Mouse (Mus musculus) ES-Bruce4 (cell line): ENCODE measurements at regions not wholly inside any gene's neighbourhood (a gene's known extent, or its start where the extent isn't known, plus 50 kb on each side); places are given as distances from the start of the nearest gene placed in this dataset.

Experiments used
- H3K27ac ChIP-seq: 2 replicates; pipeline ENCODE4 v1.5.1; 2012; ENCODE audit warnings: low read length, inconsistent platforms; ENCODE audit not compliant: insufficient read depth
- H3K27me3 ChIP-seq: 2 replicates; pipeline ENCODE4 v1.6.1; 2012; ENCODE audit warnings: mild to moderate bottlenecking, low read length, inconsistent platforms; ENCODE audit not compliant: control insufficient read depth, poor library complexity, insufficient read depth, severe bottlenecking
- H3K36me3 ChIP-seq: 2 replicates; pipeline ENCODE4 v1.6.1; 2012; ENCODE audit warnings: inconsistent platforms, mild to moderate bottlenecking, low read length, moderate library complexity; ENCODE audit not compliant: control insufficient read depth, poor library complexity, insufficient read depth, severe bottlenecking
- H3K4me1 ChIP-seq: one replicate; pipeline ENCODE4 v1.8.1; 2011; ENCODE audit warnings: low read length; ENCODE audit not compliant: control insufficient read depth, insufficient read depth
- H3K4me3 ChIP-seq: 2 replicates; pipeline ENCODE4 v1.5.1; 2011; ENCODE audit warnings: low read depth, mild to moderate bottlenecking, low read length
- H3K9ac ChIP-seq: 2 replicates; pipeline ENCODE4 v1.6.1; 2012; ENCODE audit warnings: low read depth, mild to moderate bottlenecking, inconsistent platforms; ENCODE audit not compliant: poor library complexity, severe bottlenecking
- H3K9me3 ChIP-seq: replicated peaks from 2 replicates; pipeline ENCODE4 v1.6.1; 2012; ENCODE audit warnings: mild to moderate bottlenecking, low read length, inconsistent platforms; ENCODE audit not compliant: control insufficient read depth, poor library complexity, insufficient read depth, severe bottlenecking
- CTCF ChIP-seq: IDR thresholded peaks from one replicate; pipeline ENCODE4 v1.8.1; 2011; ENCODE audit warnings: low read depth, low read length
- EP300 ChIP-seq: IDR thresholded peaks from 2 replicates; pipeline ENCODE4 v1.6.1; 2011; ENCODE audit warnings: low read depth, low read length; ENCODE audit not compliant: insufficient read depth
- POLR2A ChIP-seq: IDR thresholded peaks from one replicate; pipeline ENCODE4 v1.8.1; 2011; ENCODE audit warnings: low read length; ENCODE audit not compliant: insufficient read depth

GRCm38 (mm10) chr10:98781888-98782351 is 132.3 kb upstream of the Atp2b1 start:
- H3K4me3 ChIP-seq: no peak overlapping the region
- no peak overlapping the region for H3K27ac ChIP-seq
- TF ChIP-seq CTCF (no peak), EP300 (no peak), POLR2A (no peak)

GRCm38 (mm10) chr10:98785411-98785810 is 128.8 kb upstream of the Atp2b1 start:
- Histone ChIP-seq H3K9me3 (peaks cover 5% of the 10 kb centered on the region), H3K4me1 (no peaks in the 10 kb centered on the region)
- TF ChIP-seq POLR2A: no peak
- TF ChIP-seq CTCF: no peak
- no peak for TF ChIP-seq EP300

More at GRCm38 (mm10) chr10:98781888-98782351, 132.3 kb upstream of the Atp2b1 start:
- no peaks in the 10 kb centered on the region for H3K4me1 ChIP-seq
- no peaks in the 10 kb centered on the region for H3K36me3 ChIP-seq
- peaks cover 5% of the 10 kb centered on the region for H3K9me3 ChIP-seq
- no peak overlapping the region for H3K9ac ChIP-seq
- H3K27me3 ChIP-seq: no peaks in the 10 kb centered on the region

GRCm38 (mm10) chr10:98786089-98786488 is 128.1 kb upstream of the Atp2b1 start:
- no peak overlapping the region for H3K9ac ChIP-seq
- no peak overlapping the region for H3K27ac ChIP-seq
- no peaks in the 10 kb centered on the region for H3K36me3 ChIP-seq
- H3K9me3 ChIP-seq: peaks cover 2% of the 10 kb centered on the region
- H3K4me3 ChIP-seq: no peak overlapping the region
- TF ChIP-seq EP300 (no peak), POLR2A (no peak), CTCF (no peak)
- no peaks in the 10 kb centered on the region for H3K4me1 ChIP-seq
- H3K27me3 ChIP-seq: no peaks in the 10 kb centered on the region

More at GRCm38 (mm10) chr10:98785411-98785810, 128.8 kb upstream of the Atp2b1 start:
- Histone ChIP-seq H3K27ac (no peak overlapping the region), H3K9ac (no peak overlapping the region), H3K4me3 (no peak overlapping the region), H3K36me3 (no peaks in the 10 kb centered on the region), H3K27me3 (no peaks in the 10 kb centered on the region)

- no peaks in the 10 kb centered on the region for H3K27me3 ChIP-seq
- H3K4me3 ChIP-seq: no peak overlapping the region
- no peak overlapping the region for H3K9ac ChIP-seq
- H3K27ac ChIP-seq: no peak overlapping the region
- no peaks in the 10 kb centered on the region for H3K4me1 ChIP-seq
- no peak for TF ChIP-seq CTCF
- no peak for TF ChIP-seq POLR2A
- TF ChIP-seq EP300: no peak
- H3K36me3 ChIP-seq: no peaks in the 10 kb centered on the region
- H3K9me3 ChIP-seq: no peaks in the 10 kb centered on the region
These were observed 124.4 kb upstream of the Atp2b1 start for GRCm38 (mm10) chr10:98789763-98790162.

- Histone ChIP-seq H3K27ac (no peak overlapping the region), H3K4me3 (no peak overlapping the region), H3K9ac (no peak overlapping the region), H3K27me3 (no peaks in the 10 kb centered on the region), H3K36me3 (no peaks in the 10 kb centered on the region), H3K4me1 (no peaks in the 10 kb centered on the region), H3K9me3 (no peaks in the 10 kb centered on the region)
- TF ChIP-seq CTCF: no peak
- TF ChIP-seq EP300: no peak
- TF ChIP-seq POLR2A: no peak
These were observed 123.8 kb upstream of the Atp2b1 start for GRCm38 (mm10) chr10:98790456-98790855.

- no peak overlapping the region for H3K9ac ChIP-seq
- TF ChIP-seq POLR2A: no peak
- TF ChIP-seq CTCF: no peak
- no peak for TF ChIP-seq EP300
- H3K9me3 ChIP-seq: no peaks in the 10 kb centered on the region
- no peaks in the 10 kb centered on the region for H3K36me3 ChIP-seq
- no peaks in the 10 kb centered on the region for H3K27me3 ChIP-seq
- no peak overlapping the region for H3K27ac ChIP-seq
- no peak overlapping the region for H3K4me3 ChIP-seq
- no peaks in the 10 kb centered on the region for H3K4me1 ChIP-seq
These were observed 122.0 kb upstream of the Atp2b1 start for GRCm38 (mm10) chr10:98792019-98792741.
